Mouse (Mus musculus) frontal cortex, postnatal 36 days (tissue): ENCODE data around the gene Gla.
"Not testable (repeated sequence)": the region's sequence is repeated elsewhere in the genome, so short reads cannot be mapped to it uniquely, and the experiment has no call there.

ENCODE experiments used
- DNase-seq, 2 experiments: peaks; one replicate each; pipeline ENCODE4 v3.0.0; 2022; ENCODE audit warnings: low spot score in 2 of 2

The Gla gene

DNA sequence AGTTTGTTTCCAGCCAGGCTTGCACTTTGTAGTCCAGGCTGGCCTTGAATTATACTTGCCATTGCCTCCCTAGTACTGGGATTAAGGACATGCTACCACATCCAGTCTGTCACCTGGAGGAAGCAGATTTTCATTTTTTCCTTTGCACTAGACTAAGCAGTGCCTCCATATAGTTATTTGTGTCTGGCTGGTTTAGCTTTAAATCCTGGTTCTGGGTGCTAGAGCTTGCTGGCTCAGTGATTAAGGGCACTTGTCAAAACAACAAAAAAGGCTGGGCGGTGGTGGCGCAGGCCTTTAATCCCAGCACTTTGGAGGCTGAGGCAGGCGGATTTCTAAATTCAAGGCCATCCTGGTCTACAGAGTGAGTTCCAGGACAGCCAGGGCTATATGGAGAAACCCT lies 11.9 kb downstream of the Gla start:
- DNase-seq = no peak

DNA sequence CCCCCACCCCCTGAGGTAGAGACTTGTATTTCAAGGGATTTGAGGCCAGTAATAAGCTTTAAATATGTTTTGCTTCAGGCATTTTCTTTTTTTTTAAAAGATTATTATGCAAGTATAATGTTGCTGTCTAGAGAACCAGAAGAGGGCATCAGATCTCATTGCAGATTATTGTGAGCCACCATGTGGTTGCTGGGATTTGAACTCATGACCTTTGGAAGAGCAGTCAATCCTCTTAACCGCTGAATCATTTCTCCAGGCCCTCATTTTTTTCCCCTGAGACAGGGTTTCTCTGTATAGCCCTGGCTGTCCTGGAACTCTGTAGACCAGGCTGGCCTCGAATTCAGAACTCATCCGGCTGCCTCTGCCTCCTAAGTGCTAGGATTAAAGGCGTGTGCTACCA lies 12.7 kb downstream of the Gla start:
- DNase-seq = no peak

DNA sequence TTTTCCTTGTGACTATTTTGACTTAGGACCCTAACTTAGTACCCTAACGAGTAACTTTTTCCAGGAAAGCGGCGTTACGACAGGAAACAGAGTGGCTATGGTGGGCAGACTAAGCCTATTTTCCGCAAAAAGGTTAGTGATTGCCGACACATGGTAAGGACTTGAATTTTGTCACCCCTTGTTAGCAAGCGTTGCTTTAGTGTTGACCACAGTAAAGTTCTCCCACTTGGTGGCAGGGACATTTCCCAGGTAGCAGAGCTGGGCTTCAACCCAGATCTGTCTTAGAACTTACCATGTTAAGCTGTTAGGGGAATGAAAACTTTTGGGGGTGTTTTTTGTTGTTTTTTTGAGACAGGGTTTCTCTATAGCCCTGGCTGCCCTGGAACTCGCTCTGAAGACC lies 14.5 kb downstream of the Gla start:
- DNase-seq = no peak

DNA sequence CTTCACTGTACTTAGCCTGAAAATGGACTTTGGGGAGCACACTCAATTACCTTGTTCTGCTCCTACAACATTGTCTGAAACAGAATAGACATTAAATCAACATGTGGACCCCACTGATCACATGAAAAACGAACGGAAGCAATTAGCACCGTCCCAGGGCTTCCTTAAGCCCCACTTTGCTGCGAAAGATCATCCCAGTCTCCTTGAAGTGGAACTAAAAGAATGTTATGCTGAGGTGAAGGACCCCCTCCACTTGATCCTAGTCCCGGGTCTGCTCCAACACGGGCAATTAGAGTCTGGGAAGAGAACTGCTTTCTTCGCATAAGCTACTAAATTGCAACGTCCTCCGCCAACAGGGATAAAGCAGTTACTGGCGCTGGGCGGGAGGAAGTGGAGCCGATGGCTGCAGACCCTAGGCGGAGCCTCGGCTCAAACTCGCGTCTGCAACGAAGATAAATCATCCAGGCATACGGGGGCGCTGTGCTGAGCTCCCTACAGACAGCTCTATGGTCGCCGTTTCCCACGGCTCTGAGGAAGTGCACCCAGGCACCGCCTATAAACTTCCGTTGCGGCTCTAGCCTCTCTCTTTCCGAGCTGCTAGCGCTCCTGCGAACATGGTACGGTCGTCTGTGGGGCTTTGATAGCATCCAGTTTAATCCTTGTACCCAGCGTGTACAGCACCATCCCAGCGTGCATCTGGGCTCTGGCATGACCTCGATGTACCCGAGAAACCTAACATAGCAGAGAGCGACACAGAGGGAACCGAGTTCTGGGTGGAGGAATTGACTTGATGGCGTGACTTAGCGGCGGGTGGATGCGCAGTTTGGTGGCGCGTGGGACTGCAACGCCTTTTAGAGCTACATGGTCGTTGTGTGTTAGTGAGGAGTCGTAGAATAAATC lies 15.6 kb downstream of the Gla start, which contains the start of gene Rpl36a:
Rpl36a (plus strand) TSS at position 552 of the 900 bp plus-strand sequence.
- DNase-seq = peak; percentile 90 to 91

DNA sequence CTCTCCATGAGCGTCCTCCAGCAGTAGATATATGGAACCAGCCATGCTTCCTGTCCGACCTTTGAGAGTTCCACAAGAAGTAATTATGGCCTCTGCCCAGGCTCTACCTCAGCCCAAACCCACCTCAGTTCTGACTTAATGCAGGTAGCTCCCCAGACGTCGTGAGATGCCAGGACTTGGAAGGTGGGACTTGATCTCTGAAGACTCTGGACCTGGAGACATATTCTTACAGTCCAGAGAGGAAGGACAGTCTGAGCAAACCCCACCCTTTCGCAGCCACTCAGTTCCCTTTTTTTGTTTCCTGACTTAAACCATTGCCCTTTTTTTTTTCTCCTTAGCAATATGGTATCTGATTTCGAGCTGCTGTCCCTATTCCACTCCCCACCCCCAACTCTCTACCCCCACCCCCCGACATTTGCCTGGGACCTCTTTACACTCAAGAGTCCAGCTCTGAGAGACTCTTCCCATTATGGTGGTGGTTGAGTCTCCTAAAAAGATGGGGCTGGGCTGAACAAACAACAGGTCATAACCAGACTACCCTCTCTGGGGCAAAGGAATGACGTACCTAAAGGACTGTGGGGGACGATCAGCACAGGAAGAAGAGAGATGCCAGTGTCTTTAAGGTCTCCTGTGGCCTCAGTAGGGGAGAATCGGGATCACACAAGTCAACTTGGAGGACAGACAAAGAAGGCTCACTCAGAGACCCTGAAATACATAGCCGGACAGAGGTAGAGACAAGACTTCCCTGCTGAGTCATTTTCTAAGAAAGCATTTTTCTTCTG lies 17.8 kb downstream of the Gla start, which contains the start of gene Btk:
Btk (minus strand) TSS at position 683 of the 782 bp plus-strand sequence.
- DNase-seq = no peak

DNA sequence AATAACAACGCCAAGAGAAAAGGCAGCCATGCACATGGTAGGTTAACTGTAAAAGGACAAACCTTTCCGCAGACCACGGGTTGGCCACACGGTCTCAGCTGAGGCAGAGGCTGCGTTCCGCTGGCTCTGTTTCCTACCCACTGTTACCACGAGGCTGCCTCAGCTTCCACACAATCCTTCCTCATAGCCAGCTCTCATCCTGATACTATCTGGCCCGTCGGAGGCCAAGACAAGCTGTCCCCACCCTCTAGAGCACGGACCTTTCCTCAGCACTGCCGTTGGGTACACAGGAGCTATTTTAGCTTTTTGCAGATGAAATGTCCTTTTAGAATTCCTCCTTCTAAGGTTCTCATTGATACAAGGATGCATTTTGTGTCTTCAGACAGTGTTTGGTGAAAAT lies 18.7 kb downstream of the Gla start:
- no peak for DNase-seq

DNA sequence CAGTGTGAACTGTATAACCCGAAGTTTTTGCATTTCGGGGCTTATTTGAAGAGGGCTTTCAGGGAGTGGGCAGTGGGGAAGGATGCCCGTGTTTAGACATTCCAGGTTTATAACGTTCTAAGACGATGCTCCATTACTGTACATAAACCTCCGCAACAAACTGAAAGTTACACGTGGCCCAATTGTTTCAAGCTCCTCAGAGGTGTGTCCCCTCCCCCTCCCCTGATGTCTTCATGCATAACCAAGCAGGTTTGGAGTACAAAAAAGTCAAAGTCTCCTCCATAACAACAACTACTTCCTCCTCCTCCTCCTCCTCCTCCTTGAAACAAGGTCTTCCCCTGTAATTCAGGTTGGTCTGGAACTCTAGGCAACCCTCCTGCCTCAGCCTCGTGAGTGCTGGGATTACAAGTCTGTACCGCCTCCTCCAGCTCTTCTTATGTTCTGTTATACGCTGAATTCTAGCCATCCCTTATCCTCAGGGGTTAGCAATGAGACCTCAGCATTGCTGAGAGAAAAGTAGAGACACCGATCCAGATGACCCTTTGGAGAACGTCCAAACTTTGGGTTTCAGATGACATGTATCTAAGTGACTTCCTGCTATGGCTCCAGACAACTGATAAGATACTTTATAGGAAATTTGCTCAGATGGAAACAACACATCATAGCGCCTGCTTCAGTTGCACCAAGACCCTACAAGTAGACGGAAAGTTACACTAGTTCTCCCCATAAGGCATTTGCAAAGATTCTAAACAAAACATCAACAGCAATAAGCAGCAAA lies 20.2 kb downstream of the Gla start:
- no peak for DNase-seq

DNA sequence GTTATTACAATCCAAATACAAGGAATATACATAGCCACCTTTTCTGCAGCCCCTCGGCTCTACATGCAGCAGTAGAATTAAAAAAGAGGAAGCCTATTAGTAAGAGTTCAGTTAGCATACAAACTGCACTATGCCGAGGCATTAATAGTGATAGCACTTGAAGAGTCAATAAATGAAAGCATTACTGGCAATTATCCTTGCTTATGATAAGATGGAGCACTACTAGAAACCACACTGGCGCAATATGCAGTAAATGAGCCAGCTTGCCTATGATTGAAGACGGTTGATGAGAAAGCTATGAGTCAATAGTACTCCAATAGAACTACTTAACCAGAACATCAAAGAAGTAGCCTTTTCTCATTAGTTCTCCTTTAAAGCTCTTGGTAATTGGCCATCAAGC lies 23.0 kb downstream of the Gla start:
- DNase-seq = no peak

DNA sequence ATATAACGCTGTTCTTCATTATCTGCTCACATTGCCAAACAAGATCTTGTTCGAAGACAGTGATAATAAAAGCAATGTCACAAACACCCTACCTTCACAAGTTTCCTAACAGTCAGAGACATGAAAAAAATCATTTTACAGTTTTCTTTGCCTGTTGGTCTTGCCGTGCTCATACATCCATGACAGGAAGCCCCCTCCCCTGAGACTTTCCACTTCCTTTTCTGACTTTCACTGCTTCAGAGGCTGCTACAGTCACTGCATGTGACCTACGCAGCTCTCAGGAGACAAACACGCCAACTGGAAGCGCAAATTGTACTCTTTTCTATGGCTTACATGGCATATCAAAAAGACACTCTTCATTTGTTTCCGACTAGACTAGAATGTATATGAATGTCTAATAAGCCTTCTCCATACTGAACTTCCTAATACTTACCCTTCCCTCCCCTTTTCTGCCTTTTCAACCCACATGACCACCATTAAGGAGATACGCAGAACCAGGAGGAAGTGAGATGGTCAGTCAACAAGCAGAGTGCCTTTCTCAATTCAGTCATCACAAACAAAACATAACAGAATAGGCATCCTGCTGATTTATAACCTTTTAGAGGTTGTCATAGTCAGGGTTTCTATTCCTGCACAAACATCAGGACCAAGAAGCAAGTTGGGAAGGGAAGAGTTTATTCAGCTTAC lies 34.2 kb downstream of the Gla start:
- DNase-seq = no peak

DNA sequence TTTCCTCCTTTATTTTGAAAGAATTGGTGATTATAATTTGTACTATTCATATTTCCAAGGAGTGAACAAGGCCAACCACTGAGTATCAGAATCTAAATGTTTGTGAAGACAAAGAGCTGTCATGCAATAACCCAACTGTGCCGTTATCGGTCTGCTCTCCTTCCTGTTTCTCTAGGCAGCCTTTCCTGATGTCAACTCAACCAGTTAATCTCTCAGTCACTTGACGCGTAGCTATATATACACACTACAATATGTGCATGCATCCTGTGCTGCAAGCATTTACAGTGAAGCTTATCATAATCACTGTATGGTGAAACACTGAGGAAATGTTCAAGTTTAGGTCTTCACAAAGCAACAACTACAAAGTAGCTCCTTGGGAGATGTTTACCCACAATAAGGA lies 36.6 kb downstream of the Gla start:
- no peak for DNase-seq

DNA sequence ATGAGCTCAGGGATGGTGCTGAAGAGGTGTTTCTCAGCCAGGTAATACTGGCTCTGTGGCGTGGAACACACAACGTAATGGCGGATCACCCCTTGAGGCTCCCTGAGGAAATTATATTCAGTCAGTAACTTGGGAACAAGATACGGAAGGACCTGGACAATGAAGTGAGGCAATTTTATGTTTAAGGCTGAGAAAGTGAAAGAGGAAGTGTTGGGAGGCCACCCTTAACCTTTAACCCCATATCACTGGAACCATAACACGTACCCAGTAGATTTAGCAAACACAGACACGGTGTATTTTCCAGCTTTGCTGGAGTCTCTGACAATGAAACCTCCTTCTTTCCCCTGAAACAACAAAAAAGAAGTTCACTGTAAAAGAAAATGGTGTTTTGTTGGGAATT lies 46.5 kb downstream of the Gla start:
- no peak for DNase-seq

DNA sequence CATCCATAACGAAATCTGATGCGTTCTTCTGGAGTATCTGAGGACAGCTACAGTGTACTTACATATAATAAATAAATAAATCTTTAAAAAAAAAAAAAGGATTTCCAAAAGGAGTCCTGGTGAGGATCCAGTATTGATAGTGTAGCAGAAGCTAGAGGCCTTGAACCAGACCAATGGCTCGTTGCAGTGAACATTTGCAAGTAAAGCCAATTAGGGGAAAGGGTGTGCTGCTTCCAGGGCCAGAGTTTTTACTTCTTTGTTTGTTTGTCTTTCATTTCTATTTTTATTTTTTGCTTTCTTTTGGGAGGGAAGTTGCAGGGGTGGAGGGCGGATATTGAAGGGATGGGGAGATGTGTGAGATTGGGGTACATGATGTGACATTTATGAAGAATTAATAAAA lies 47.6 kb downstream of the Gla start:
- no peak for DNase-seq

DNA sequence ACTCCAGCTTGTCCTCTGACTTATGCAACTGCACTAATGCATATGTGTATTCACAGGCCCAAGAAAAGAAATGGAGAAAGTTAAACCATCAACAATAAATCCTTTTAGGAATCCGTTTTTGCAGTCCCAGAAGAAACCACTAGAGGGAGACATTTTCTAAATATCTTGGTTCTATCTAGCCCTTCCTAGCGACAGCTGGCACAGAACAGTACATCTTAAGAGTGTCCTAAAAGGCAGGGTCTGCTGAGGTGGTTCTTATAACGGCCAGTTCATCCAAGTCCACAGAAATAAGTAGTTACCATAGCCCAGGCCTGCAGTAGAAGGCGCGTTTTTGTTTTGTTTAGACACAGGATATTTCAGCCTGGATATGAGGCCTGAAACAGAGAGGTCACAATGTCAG lies 50.0 kb downstream of the Gla start:
- DNase-seq = peak; percentile 7 to 25

DNA sequence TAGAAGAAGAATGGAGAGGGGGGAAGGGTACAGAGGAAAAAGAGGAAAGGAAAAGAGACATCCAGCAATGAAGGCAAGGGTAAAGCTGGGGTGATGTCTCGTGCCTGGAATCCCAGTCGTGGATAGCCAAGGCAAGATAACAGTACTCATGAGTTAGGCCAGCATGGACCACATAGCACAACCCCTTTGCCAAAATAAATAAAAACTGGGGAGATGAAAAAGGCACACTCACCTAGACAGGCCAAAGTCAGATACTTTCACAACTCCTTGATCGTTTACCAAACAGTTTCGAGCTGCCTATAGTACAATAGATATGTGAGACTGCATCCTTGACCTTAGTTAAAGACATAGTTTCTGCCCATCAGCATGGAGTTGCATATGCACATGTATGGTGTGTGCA lies 53.6 kb downstream of the Gla start:
- DNase-seq = no peak

DNA sequence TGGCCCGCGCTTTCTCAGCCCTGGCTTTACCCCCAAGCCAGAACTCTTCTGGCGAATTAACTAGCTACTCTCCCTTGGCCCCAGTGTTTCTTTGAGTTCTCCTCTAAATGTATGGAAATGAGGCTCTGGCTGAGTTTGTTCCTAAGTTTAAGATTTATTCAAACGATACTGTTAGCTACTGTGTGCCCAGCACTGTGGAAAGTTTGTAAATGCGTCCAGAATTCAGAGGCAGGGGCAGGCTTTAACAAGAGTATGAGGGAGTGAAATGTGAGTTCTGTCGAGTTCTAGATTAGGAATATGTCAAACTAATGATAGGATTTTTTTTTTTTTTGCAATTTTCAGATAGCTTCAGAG lies 59.0 kb downstream of the Gla start:
- no peak for DNase-seq

DNA sequence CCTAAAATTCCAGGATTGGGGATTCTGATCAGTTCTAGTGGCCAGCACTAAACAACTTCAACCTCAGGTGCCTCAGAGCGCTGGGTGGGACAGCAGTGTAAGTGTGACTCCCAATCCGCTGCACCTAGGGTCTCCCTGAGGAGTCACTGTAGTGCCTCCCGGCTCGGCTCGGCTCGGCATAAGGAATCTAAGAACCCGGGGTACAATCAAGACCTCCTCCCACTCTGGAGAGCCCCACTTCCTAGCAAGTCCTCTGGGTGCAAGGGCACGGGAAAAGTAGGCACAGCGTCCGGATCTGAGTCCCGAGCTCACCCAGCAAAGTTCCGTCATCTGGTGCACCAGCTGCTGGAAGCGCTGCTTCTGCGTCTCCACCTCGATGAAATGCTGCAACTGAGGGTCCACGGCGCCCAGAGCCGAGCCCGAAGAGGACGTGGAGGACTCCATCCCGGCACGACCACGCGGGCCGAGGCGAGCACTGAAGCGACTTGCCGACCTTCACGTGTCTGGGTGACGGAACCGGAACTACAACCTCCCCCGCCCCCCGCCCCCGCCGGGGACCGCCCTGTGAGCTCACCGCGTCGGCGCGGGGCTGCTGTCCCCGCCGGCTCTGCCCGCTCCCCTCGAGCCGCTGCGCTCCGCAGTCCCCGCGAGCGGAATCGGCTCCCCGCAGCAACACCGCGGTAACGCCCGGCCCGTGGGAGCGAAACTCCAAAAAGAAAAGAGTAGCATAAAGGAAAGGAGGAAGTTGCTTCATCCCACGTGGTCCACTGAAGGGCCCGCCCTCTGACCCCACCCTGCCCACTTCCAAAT lies 59.6 kb downstream of the Gla start, which contains the start of gene Timm8a1:
Timm8a1 (minus strand) TSS at position 721 of the 810 bp plus-strand sequence.
- peak; percentile 35 to 51 for DNase-seq

DNA sequence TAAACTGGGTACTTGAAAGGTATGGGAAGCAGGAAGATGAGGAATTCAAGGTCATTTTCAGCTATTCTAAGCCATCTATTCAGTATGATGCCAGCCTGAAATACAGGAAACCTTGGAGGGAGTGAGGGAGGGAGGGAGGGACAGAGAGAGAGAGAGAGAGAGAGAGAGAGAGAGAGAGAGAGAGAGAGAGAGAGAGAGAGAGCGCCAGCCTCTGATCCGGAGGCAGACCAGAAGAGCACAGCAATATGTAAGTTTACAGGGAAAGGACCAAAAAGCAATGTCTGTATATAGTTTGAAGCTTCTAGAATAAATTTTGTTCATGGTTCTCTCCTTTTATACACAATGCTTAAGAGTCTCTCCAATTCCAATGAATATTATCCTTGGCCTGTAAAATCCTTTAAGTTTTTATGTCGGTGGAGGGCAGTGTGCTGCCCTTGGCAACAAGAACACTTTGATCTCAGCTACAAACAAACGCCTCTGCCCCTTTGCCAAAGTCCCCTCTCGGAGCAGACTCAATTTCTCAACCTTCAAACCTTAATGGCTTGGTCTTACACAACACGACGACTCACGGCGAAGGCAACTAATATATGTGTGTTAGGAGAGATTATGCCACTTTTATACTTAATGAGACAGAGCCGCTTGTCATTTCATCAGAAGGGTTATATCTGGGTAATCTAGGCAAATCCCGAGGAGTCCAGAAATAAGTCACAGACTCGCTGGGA lies 60.4 kb downstream of the Gla start:
- peak in 1 of 2 experiments; percentile 1 for DNase-seq

DNA sequence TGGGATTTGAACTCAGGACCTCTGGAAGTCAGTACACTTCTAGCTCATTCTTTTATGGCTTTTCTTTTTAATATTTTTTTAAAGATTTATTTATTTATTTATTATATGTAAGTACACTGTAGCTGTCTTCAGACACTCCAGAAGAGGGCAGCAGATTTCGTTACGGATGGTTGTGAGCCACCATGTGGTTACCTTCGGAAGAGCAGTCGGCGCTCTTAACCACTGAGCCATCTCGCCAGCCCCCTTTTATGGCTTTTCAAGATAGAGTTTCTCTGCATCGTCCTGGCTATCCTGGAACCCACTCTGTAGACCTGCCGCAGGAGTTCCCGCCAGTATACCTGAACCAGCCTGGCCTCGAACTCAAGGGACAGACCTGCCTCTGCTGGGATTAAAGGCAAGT lies 61.1 kb downstream of the Gla start:
- DNase-seq = not testable (repeated sequence)
